Mouse (Mus musculus): ENCODE measurements at regions not wholly inside any gene's neighbourhood (a gene's known extent, or its start where the extent isn't known, plus 50 kb on each side); places are given as distances from the start of the nearest gene placed in this dataset.

DNA sequence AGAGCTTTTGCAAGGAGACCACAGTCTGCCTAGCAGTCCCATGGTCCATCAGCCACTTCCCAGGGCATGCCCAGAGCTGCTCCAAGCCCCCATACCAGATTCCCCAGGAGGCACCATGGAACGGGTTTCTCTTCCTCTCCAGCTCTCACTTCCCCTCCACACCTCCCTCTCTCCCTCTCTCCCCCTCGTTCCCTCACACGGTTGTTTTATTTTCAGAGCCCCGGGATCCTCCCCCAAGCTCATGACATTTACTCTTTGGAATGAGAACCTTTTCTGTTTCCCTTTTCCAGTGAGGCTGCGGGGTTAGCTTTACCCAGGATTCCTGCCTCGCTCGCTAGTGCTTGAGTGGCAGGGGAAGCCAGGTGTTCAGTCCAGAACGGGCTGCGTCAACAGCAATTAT lies 436.9 kb downstream of the Matn1 start:
- no peak for DNase-seq

DNA sequence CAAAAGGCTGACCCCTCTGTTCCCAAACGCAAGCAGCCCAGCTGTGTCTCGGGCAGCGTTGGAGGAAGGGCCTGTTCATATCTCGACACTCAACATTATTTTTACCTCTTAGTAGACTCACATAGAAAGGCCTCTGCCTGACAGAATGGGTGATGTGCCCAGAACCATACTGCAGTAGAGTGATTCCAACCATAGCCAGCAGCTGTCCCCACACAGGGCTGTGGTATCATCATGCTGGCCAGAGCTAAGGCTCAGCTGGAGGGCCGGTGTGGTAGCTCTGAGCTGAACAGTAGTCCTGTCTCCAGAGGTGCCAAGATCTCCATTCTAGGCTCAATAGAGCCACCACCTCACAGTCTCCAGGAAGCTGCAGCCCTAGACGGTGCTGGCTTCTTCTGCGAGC lies 437.3 kb downstream of the Matn1 start:
- DNase-seq: no peak

DNA sequence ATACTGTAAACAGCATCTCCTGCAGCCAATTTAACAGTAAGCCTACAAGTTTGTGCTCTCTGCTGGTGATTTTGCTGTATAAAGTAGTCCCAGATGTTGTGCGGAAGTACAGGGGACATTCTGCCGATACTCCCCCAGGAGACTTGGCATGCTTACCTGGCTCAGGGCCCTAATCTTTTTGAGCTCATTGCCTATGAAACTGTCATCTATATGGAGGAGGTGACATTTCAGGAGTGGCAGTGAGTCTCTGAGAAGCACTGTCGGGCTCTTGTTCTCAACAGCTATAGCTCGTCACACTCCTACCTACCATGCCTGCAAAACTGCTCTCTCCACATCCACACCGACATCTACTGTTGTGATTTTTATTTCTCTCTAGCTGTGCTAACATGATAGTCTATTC lies 439.7 kb downstream of the Matn1 start:
- DNase-seq: no peak

DNA sequence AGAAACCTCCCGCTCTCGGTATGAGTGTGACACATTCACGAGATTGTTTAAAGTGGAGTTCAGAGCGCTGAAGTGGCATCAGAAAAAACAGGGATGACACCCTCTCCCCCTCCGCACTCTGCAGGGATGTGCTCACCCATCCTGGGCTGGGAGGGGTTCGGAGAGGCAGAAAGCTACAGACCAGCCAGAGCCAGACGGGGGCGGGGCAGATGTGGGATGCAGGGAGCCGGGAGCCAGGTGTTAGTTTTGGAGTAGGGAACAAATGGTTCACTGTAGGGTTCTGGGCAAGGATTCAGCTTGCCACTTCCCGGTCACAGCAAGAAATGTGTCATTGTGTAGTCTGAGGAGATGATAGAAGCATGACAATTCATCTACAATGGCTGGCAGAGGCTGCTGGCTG lies 442.8 kb downstream of the Matn1 start:
- DNase-seq: no peak

DNA sequence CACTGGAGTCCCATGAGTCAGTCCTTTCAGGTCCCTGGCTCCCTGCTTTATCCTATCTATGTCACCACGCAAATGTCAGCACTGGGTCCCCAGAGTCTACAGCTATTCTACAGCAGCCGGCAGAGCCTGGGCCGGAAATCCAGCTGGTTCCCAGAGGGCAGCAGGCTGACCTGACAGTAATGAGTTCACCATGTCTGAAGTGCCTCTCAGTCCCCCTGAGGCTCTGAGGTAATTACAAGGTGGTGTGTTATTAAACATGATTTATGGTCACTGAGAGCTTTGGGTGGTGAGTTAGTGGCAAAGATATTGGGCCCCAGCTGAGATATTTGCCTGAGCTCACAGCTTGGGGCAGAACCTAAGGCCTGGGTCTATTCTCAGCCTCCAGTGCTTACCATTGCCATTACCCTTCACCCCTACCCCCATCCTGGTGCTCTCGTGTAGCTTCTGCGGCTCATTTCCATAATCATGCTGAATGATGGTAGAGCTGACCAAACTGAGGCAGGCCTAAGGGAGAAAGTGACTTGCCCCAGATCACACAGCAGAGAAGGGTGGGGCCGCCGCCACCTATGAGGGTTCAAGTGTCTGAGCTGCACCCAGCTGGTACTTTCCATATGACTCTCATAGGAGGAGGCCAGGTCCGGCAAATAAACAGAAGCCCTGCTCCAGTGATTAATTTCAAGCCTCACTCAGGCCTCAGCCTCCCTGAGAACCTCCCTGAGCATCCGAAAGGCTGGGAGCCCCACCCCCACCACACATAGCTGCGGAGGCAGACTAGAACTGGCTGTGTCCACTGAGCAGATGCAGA lies 446.8 kb downstream of the Ptpru start:
- no peak for DNase-seq

DNA sequence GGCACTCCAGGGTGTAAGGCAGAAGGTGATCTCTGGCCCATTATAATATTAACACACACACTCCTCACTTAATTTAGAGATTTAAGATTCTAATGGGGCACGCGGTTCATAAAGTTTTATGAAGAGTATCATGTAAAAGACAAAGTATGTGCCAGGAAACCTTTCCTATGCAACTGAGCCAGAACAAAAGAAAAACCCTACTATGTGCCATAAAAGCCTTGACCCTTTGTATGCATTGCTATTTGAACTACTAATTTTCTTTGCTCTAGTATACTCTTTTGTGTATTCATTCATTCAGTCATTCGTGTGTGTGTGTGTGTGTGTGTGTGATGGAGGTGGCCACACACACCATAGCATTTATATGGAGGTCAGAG lies 446.2 kb downstream of the Ptpru start:
- DNase-seq: no peak

DNA sequence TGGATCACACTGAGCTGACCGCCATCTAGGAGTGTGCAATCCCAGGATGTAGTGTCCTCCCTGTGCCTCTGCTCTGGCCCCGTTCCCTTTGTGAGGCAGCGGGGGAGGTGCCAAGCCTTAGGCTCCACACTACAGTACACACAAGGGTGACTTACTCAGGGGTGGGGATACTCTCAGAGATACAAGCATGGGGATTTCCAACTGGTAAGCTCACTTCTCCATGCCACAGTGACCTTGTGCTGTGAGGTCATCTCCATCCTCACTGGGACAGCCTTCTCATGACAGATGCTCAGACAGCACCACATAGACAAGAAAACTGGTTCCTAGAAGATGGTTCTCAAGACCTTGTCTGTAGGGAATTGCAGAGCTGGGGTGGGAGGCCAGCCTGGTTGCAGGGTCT lies 445.6 kb downstream of the Ptpru start:
- no peak for DNase-seq

DNA sequence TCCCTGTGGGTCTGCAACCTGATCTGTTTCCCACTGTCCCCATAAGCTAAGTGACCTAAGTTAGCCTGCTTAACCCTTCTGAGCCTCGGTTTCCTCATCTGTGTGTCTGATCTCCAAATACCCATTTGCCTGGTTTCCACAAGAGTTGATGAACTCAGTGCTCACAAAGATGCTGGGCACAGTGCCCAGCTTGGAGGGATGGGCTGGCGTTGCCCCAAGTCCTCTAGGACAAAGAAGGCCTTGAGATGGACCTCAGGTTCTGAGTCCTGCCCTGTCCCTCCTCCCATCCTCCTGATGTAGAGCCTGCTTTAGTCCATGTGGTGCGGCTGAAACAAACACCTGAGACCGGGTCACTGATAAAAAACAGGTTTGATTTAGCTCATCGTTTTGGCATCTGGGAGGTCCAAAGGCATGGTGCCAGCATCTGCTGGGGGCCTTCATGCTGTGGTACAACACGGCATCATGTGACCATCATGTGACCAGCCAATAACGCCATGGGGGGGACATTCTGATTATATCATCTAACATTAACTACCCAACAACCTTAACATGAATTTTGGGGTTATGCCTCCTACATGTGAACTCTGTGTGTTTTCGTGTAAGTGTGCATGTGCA lies 441.8 kb downstream of the Ptpru start:
- DNase-seq: no peak

DNA sequence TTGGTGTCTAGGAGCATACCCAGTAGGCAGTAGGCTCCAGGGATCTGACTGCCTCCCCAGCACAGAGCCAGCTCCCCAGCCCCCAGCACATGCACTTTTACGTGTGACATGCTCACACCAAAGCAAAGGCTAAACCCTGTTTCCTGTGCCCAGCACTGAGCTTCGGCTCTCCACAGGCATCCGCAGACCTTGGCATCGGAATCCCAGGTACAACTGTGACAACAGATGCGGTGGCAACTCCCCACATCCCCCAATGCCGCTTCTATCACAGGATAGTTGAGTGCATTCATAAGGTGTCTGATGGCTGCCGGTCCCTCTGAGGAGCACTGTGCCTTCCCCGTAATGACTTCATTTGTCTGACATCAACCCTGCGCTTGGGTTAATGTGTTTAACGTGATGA lies 440.9 kb downstream of the Ptpru start:
- no peak for DNase-seq

DNA sequence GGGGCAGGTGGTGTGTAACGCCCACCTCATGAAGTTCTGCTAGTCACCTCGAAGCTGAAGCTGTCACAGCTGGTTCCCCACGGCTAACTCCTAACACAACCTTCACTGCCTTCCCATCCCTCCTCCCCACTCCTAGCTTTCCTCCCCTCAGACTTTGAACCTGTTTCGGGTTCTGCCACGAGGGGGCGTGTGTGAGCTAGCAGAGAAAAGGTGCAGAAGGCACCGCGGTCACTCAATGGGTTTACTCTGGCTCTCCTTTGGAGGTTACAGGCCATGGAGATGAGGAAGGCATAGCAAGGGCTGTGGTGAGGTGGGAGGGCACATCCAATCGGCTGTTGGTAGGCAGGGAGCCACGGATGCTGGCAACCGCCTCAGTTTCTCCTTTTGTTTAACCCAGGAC lies 437.3 kb downstream of the Ptpru start:
- DNase-seq: peak; percentile 26

DNA sequence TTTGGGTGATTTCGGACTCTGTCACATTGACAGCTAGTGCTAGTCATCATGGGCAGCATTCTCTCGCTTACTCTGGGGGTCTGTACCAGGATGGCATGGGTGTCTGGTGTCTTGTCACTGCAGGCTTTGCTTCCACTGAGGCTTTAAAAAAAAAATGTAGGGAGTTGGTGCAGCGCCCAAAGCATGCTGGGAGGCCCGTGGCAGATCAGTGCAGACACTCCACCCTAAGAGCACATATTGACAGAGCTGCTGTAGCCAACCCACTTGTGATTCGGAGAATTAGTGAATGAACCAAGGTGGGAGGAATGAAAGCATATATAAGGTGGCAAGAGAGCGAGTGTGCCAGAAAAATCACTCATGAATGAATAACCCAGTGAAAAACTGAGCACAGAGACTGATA lies 436.8 kb downstream of the Ptpru start:
- DNase-seq: no peak

DNA sequence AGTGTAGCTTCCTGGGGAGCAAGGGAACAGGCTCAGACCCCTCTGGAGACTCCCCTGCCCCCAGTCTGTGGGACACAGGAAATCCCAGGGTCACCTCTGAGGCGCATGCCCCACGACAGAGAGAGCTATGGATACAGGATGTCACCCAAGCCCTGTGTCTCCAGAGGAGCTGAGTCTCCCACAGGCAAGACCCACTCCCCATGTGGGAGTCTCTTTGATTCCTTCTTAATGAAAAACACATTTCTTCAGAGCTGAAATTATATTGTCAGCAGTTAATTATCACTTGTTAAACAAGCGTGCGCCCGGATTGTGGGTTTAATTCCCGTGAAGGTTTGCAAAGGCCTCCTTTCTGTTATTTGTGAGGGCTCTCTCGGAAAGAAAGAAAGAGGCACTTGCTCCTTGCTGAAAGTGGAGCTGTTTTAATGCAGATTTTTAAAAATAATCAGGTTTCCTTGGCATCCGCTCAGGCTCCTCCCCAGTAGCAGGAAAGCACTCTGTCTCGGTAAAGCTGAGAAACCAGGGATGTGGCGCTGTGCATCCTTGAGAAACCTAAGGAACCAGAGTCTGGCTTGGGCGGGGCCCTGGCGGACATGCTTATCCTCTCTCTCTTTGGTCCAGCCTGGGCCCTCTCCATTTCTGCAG lies 432.6 kb downstream of the Ptpru start:
- no peak for DNase-seq

DNA sequence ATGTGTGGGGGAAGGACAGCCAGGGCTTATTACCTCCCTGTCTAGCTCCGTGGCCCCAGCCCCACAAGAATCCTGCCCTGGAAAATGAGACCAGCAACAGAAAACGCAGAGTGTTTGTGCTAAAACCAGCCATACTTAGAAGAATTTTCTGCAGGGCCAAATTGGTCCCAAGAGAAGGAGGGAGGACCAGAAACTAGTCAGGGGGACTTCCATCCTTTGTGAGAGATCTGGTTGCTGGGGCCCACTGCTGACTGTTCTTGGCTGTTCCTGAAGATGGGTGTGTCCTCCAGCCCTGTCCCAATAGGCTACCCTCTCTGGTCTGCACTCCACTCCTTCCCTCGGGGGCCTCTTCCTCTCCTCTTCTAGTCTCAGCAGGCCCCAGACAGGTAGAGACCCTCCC lies 430.6 kb downstream of the Ptpru start:
- no peak for DNase-seq

DNA sequence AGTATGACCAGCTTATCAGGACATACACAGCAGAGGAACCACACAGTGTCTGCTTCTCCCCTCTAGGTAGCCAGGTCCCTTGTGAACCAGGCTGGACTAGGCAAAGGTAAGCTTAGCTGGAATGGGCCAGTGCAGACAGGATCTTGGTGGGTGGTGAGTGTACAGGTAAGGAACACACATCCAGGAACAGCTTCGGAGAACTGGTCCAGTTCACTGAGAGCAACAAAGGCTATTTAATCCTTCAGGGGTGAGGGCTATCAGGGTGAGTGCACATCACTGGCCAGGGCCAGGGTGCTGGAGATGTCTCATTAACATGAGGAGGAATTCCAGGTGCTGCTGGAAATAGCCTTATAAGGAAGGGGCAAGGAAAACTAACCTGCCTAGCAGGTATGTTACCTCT lies 429.4 kb downstream of the Ptpru start:
- DNase-seq: no peak

DNA sequence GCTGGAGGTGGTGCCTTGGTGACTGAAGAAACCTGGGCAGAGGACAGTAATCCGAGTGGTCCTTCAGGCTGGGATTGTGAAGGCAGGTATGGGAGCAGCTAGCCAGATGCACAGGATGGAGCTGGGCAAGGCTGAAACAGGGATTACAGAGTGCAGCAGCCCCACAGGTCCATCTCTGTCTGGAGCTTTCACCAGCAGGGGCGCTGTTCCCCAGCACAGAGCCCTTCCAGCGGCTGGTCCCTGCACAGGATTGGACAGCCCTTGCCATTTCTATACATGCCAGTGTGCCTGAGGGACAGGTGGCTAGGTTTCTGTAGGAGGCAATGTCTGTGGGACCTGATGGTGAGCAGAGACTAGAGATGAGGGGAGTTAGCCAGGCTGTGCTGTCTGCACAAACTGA lies 428.3 kb downstream of the Ptpru start:
- no peak for DNase-seq

DNA sequence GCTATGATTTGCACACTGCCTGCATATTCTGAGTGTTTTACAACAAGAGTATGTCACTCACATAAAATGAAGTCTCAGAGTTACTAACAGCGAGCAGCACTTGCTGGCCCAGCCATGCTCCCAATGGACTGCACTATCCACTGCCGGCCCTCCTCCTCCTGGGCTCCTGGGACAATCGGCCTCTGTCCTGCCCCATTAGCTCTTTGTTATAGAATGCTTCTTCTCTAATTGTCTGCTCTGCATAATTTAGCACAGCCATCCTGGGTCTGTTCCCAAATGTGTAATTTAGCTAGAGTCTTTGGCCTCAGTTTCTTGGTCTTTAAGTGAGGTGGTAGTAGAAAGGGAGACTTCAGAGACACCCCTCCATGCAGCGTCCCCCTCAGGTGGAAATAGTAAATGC lies 426.2 kb downstream of the Ptpru start:
- no peak for DNase-seq

DNA sequence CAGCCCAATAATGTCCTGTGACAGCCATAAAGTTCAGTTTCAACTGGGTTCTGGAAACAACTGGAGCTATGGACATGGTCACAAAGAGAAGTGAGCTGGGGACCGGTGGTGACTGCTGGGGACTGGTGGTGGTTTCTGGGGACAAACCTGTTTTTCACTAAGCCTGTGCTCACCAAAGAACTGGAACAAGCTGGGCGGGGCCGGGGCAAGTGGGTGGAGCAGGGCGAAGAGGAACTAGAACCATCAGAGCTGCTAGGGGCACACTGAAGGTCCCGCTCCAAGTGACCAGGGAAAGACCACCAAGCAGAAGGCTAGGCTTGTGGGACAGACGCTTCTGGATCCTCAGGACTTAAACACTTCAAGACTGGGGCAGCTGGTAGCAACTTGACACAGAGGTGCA lies 424.7 kb downstream of the Ptpru start:
- DNase-seq: no peak

DNA sequence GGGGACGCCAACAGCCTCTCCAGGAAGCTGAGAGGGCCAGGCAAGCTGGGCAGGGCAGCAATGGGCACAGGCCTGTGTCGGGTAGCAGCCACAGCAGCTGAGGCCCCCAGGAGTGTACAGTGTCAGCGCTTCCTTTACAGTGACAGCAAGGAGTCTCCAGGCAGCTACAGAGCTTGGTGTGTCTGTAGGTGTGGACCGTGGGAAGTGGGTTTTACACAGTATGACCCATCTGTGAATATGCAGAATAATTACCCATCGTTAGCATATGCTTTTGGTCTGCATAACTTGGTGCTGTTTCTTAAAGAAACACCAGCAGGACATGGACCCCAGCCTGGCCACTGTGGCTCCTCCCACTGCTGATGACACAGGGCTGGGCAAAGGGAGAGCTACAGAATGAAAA lies 422.6 kb downstream of the Ptpru start:
- DNase-seq: no peak

DNA sequence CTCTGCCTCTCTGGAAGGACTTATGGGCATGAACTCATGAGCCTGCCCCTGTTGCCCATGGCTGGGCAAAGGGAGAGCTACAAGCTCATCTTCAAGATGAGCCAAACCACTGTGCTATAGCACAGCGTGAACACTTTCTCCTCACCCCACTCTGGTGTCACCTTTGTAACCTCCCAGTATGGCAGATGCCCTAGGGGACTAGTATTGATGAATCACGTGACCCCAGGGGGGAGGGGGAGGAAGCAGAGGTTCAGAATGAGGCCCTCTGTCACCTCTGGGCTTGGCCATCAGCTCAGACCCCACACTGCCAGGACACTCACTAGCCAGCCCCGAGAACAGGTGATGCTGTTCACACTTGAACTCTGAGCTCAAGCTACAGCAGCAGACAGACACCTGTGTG lies 421.9 kb downstream of the Ptpru start:
- DNase-seq: no peak

DNA sequence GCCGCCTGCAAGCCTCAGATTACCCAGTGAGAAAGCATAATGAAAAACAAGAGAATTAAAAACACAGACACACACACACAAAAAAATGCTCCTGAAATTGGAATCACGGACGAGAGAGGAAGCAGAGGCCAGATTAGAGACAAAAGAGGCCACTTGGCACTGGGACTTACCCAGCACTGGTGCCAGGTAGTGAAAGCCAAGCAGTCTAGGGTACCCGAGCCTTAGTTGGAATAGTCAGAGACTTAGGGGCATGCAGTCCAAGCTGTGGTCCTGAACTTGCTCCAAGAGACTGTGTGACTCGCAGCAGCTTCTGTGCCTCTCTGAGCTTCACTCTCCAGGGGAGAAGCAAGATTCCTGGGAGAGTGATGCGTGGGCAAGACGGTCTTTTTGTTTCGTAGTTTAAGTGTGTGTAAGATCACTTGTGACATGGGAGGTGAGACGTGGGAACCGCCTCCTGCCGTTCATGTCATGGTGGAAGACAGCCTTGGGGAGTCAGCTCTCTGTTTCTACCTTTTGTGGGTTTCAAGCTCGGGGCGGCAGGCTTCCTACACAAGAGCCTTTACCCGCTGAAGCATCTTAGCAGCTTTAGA lies 420.8 kb downstream of the Ptpru start:
- no peak for DNase-seq

DNA sequence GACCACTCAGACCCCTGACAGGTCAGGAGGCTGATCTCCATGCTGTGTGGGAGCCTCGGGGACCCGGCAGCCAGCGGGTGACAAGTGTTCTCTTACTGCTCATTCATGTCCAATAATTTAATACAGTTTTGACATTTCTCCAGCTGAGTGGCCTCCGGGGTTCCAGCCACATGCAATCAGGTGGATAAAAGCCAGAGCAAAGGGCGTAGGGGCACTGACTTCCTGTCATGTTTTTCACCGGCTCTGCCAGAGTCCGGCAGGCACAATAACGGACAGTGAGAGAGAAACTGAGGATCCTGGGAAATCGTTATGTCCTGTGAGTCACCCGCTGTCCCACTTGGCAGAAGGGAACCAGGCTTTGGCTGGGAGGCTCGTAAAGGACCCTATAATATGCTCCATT lies 412.8 kb downstream of the Ptpru start:
- DNase-seq: peak; percentile 14

DNA sequence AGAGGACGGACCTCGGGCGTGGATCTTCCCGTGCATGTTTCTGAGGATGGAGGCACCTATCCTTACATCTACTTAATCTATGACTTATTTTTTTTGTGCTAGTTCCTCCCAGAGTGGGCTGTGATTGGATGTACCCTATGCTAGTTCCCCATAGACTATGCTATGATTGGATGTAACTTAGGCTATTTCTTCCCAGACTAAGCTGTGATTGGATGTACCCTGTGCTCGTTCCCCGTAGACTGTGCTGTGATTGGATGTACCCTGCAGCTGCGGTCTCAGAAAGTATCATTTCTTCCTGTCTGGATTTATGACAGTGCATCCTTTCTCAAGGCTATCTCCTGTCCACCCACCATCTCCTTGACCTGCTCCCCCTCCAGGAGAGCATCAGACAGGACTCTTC lies 410.2 kb downstream of the Ptpru start:
- no peak for DNase-seq

DNA sequence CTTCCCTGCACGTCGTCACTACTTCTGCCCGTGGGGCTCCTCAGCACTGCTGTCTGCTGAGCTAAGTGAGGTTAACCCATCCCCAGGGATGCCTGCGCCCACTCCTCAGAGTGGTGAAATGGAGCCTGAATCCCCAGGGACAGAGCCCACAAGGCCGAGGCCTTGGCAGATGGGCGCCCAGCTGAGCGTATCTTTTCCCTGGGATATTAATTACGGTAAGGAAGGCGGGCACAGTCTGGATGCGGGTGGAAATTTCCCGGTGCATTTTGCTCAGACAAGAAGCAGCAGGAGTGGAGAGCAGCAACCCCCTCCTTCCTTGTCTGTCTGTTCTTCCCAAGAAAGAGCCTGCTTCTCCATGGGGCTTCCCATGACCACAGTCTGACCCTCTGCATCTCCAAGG lies 408.7 kb downstream of the Ptpru start:
- no peak for DNase-seq

DNA sequence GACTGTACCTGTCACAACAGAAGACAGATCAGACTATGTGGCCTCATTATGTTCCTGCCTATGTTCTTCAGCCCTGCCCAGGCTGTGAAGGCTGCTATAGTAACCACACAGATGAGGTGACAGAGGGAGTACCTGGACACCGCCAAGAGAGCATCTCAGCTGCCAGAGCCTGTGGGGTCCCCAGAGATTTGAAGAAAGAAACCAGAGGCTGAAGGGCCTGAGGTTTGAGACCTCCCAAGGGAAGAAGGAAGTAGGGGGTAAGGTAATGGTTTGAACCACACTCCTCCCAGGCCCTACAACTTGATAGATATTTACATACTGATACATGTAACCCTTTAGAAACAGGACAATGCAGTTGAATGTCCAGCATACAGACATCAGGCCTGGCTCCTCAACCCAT lies 407.7 kb downstream of the Ptpru start:
- no peak for DNase-seq
